Mouse (Mus musculus): Measurements from ENCODE around the gene Wasf2. TPM values are rescaled to one million over a fixed set of nuclear protein-coding genes. Genes with fewer than 3 reads are reported as not detected.

Gene Wasf2
- polyA plus RNA-seq, 1 experiment: 163 TPM

- TF ChIP-seq POLR2A (IDR thresholded peaks at IDR 0.05; ENCODE audit: control insufficient read depth, extremely low read depth, insufficient read depth, low read length, poor library complexity): no peak
- no peak for TF ChIP-seq CTCF (IDR thresholded peaks at IDR 0.05; ENCODE audit: borderline replicate concordance, control insufficient read depth, extremely low read depth, insufficient read depth, low read length, poor library complexity)
- Histone ChIP-seq H3K4me3 (ENCODE audit: control insufficient read depth, insufficient read depth, low read length) (no peak overlapping the region), H3K36me3 (ENCODE audit: control insufficient read depth, insufficient read depth, low read length) (no peaks in the 10 kb centered on the region)
Observed at GRCm38 (mm10) chr4:133213268-133213590, 82.9 kb downstream of the Wasf2 start.

GRCm38 (mm10) chr4:133213661-133214060, 83.4 kb downstream of the Wasf2 start:
- TF ChIP-seq POLR2A (IDR thresholded peaks at IDR 0.05; ENCODE audit: control insufficient read depth, extremely low read depth, insufficient read depth, low read length, poor library complexity) (no peak), CTCF (IDR thresholded peaks at IDR 0.05; ENCODE audit: borderline replicate concordance, control insufficient read depth, extremely low read depth, insufficient read depth, low read length, poor library complexity) (no peak)
- no peaks in the 10 kb centered on the region for H3K36me3 ChIP-seq (ENCODE audit: control insufficient read depth, insufficient read depth, low read length)
- H3K27me3 ChIP-seq (ENCODE audit: control insufficient read depth, insufficient read depth, low read length): no peaks in the 10 kb centered on the region
- no peak for DNase-seq
- no peak overlapping the region for H3K27ac ChIP-seq (ENCODE audit: control insufficient read depth, insufficient read depth, low read length)
- peaks cover 19% of the 10 kb centered on the region for H3K4me1 ChIP-seq (replicated peaks; ENCODE audit: control insufficient read depth, insufficient read depth, low read length)
- WGBS: 82% methylated on average over 10 of the region's 10 CpGs
- no peak overlapping the region for H3K4me3 ChIP-seq (ENCODE audit: control insufficient read depth, insufficient read depth, low read length)

More at GRCm38 (mm10) chr4:133213268-133213590, 82.9 kb downstream of the Wasf2 start:
- DNase-seq: no peak
- WGBS: 15% methylated on average over 9 of the region's 9 CpGs
- Histone ChIP-seq H3K27ac (ENCODE audit: control insufficient read depth, insufficient read depth, low read length) (no peak overlapping the region), H3K27me3 (ENCODE audit: control insufficient read depth, insufficient read depth, low read length) (no peaks in the 10 kb centered on the region), H3K4me1 (replicated peaks; ENCODE audit: control insufficient read depth, insufficient read depth, low read length) (peaks cover 19% of the 10 kb centered on the region)

- H3K27me3 ChIP-seq (ENCODE audit: control insufficient read depth, insufficient read depth, low read length): no peaks in the 10 kb centered on the region
- 18% methylated on average over 5 of the region's 5 CpGs for WGBS
- DNase-seq: peak; percentile 75
Observed at GRCm38 (mm10) chr4:133217641-133218040, 87.3 kb downstream of the Wasf2 start.

GRCm38 (mm10) chr4:133218745-133219144, 88.4 kb downstream of the Wasf2 start:
- DNase-seq: no peak
- Histone ChIP-seq H3K4me3 (ENCODE audit: control insufficient read depth, insufficient read depth, low read length) (no peak overlapping the region), H3K27me3 (ENCODE audit: control insufficient read depth, insufficient read depth, low read length) (no peaks in the 10 kb centered on the region), H3K27ac (ENCODE audit: control insufficient read depth, insufficient read depth, low read length) (no peak overlapping the region), H3K36me3 (ENCODE audit: control insufficient read depth, insufficient read depth, low read length) (no peaks in the 10 kb centered on the region), H3K4me1 (replicated peaks; ENCODE audit: control insufficient read depth, insufficient read depth, low read length) (no peaks in the 10 kb centered on the region)
- 95% methylated on average over 3 of the region's 3 CpGs for WGBS
- TF ChIP-seq POLR2A (IDR thresholded peaks at IDR 0.05; ENCODE audit: control insufficient read depth, extremely low read depth, insufficient read depth, low read length, poor library complexity) (no peak), CTCF (IDR thresholded peaks at IDR 0.05; ENCODE audit: borderline replicate concordance, control insufficient read depth, extremely low read depth, insufficient read depth, low read length, poor library complexity) (no peak)

More at GRCm38 (mm10) chr4:133217641-133218040, 87.3 kb downstream of the Wasf2 start:
- Histone ChIP-seq H3K4me3 (ENCODE audit: control insufficient read depth, insufficient read depth, low read length) (no peak overlapping the region), H3K4me1 (replicated peaks; ENCODE audit: control insufficient read depth, insufficient read depth, low read length) (peaks cover 9% of the 10 kb centered on the region), H3K36me3 (ENCODE audit: control insufficient read depth, insufficient read depth, low read length) (no peaks in the 10 kb centered on the region), H3K27ac (ENCODE audit: control insufficient read depth, insufficient read depth, low read length) (no peak overlapping the region)
- peak; percentile 85; the same call in 1 of the 2 replicates for TF ChIP-seq CTCF (IDR thresholded peaks at IDR 0.05; ENCODE audit: borderline replicate concordance, control insufficient read depth, extremely low read depth, insufficient read depth, low read length, poor library complexity)
- no peak for TF ChIP-seq POLR2A (IDR thresholded peaks at IDR 0.05; ENCODE audit: control insufficient read depth, extremely low read depth, insufficient read depth, low read length, poor library complexity)

- no peaks in the 10 kb centered on the region for H3K27me3 ChIP-seq (ENCODE audit: control insufficient read depth, insufficient read depth, low read length)
- 0 out of 2 replicates have a peak, but pooled peaks cover 2% of the 10 kb centered on the region for H3K4me1 ChIP-seq (replicated peaks; ENCODE audit: control insufficient read depth, insufficient read depth, low read length)
- WGBS: 57% methylated on average over 25 of the region's 25 CpGs
- no peaks in the 10 kb centered on the region for H3K36me3 ChIP-seq (ENCODE audit: control insufficient read depth, insufficient read depth, low read length)
- no peak for TF ChIP-seq POLR2A (IDR thresholded peaks at IDR 0.05; ENCODE audit: control insufficient read depth, extremely low read depth, insufficient read depth, low read length, poor library complexity)
- no peak for DNase-seq
- H3K27ac ChIP-seq (ENCODE audit: control insufficient read depth, insufficient read depth, low read length): no peak overlapping the region
- no peak overlapping the region for H3K4me3 ChIP-seq (ENCODE audit: control insufficient read depth, insufficient read depth, low read length)
Observed at GRCm38 (mm10) chr4:133220656-133221055, 90.4 kb downstream of the Wasf2 start.

GRCm38 (mm10) chr4:133221701-133222100, 91.4 kb downstream of the Wasf2 start:
- Histone ChIP-seq H3K27ac (ENCODE audit: control insufficient read depth, insufficient read depth, low read length) (no peak overlapping the region), H3K4me1 (replicated peaks; ENCODE audit: control insufficient read depth, insufficient read depth, low read length) (0 out of 2 replicates have a peak, but pooled peaks cover 2% of the 10 kb centered on the region), H3K4me3 (ENCODE audit: control insufficient read depth, insufficient read depth, low read length) (no peak overlapping the region), H3K36me3 (ENCODE audit: control insufficient read depth, insufficient read depth, low read length) (no peaks in the 10 kb centered on the region), H3K27me3 (ENCODE audit: control insufficient read depth, insufficient read depth, low read length) (no peaks in the 10 kb centered on the region)
- WGBS: 78% methylated on average over 8 of the region's 8 CpGs
- DNase-seq: no peak
- TF ChIP-seq POLR2A (IDR thresholded peaks at IDR 0.05; ENCODE audit: control insufficient read depth, extremely low read depth, insufficient read depth, low read length, poor library complexity): no peak
- TF ChIP-seq CTCF (IDR thresholded peaks at IDR 0.05; ENCODE audit: borderline replicate concordance, control insufficient read depth, extremely low read depth, insufficient read depth, low read length, poor library complexity): no peak

GRCm38 (mm10) chr4:133223875-133224274, 93.6 kb downstream of the Wasf2 start:
- H3K27me3 ChIP-seq (ENCODE audit: control insufficient read depth, insufficient read depth, low read length): no peaks in the 10 kb centered on the region
- no peak for DNase-seq
- 81% methylated on average over 5 of the region's 5 CpGs for WGBS
- no peak overlapping the region for H3K4me3 ChIP-seq (ENCODE audit: control insufficient read depth, insufficient read depth, low read length)
- 0 out of 2 replicates have a peak, but pooled peaks cover 2% of the 10 kb centered on the region for H3K4me1 ChIP-seq (replicated peaks; ENCODE audit: control insufficient read depth, insufficient read depth, low read length)
- TF ChIP-seq POLR2A (IDR thresholded peaks at IDR 0.05; ENCODE audit: control insufficient read depth, extremely low read depth, insufficient read depth, low read length, poor library complexity) (no peak), CTCF (IDR thresholded peaks at IDR 0.05; ENCODE audit: borderline replicate concordance, control insufficient read depth, extremely low read depth, insufficient read depth, low read length, poor library complexity) (no peak)
- no peaks in the 10 kb centered on the region for H3K36me3 ChIP-seq (ENCODE audit: control insufficient read depth, insufficient read depth, low read length)
- H3K27ac ChIP-seq (ENCODE audit: control insufficient read depth, insufficient read depth, low read length): no peak overlapping the region

Measured in thymus, adult 2 months (tissue).